Mouse (Mus musculus) megakaryocyte, embryonic 14.5 days (primary cell): ENCODE data around the gene Mylpf.

Experiments
- FLI1 ChIP-seq: IDR thresholded peaks from 2 replicates; pipeline ENCODE4 v1.6.1; 2012; ENCODE audit warnings: low read length, inconsistent platforms, mixed read lengths
- GATA1 ChIP-seq: IDR thresholded peaks from 3 replicates; pipeline ENCODE4 v1.6.1; 2012; ENCODE audit warnings: mixed read lengths, low read length, inconsistent platforms, borderline replicate concordance

- TF ChIP-seq GATA1: no peak
- no peak for TF ChIP-seq FLI1
Observed at GRCm38 (mm10) chr7:127228615-127229303, 20.1 kb downstream of the Mylpf start.
